Mouse (Mus musculus): ENCODE results near the gene Tigit.

GRCm38 (mm10) chr16:43698735-43699649 is 35.0 kb upstream of the Tigit start:
- TF ChIP-seq CTCF (IDR thresholded peaks at IDR 0.05; ENCODE audit: insufficient read depth, low read length) (no peak), POLR2A (IDR thresholded peaks at IDR 0.05; ENCODE audit: borderline replicate concordance, extremely low read depth, low read depth, low read length) (no peak)

Data from lung, adult 2 months (tissue).